Mouse (Mus musculus): ENCODE results near the gene Eif4a2. TPM values are rescaled to one million over a fixed set of nuclear protein-coding genes. Genes with fewer than 3 reads are reported as not detected.

Gene Eif4a2
- total RNA-seq, 2 experiments from 2014 or later: 206 to 231 TPM

DNA sequence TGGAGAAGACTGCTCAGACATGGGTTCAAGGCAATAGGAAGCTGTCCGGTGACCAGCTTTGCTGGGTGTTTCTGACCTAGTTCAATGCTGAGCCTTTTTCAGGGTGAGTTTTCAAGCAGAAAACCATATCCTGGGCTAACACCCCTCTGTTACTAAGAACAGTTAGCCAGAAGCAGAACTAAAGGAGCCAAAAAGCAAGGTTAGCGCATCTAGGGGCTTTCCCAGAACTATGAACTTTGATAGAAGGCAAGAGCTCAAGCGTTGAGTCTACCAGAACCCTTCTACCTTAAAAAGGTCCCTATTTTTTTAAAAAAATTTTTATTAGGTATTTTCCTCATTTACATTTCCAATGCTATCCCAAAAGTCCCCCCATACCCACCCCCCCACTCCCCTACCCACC, 33.7 kb downstream of the Eif4a2 start:
- no peak for DNase-seq

- no peak for DNase-seq
These were observed 37.1 kb downstream of the Eif4a2 start for GRCm38 (mm10) chr16:23144326-23144725.

DNA sequence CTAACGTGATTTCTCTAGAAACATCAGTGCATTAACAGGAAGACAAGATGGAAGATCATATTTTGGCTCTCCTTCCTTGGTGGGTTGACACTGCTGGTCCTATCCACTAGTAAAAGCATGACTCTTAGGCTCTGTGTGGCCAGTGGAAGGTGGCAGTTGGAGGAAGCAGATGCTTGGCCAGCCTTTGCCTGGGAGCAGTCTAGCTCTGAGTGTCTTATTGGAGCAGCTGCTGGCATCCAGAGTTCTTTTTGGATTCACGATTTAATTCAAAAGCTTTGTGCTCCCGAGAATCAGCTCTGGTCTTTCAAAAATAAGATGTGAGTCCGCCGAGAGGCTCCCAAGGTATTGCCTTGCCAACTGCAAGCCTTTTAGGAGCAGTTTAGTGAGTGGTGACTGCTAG, 38.0 kb downstream of the Eif4a2 start:
- DNase-seq: no peak

- DNase-seq: no peak
These were observed 39.0 kb downstream of the Eif4a2 start, which contains the start of gene Adipoq for GRCm38 (mm10) chr16:23146280-23146679. Adipoq (plus strand) TSS chr16:23146536.

DNA sequence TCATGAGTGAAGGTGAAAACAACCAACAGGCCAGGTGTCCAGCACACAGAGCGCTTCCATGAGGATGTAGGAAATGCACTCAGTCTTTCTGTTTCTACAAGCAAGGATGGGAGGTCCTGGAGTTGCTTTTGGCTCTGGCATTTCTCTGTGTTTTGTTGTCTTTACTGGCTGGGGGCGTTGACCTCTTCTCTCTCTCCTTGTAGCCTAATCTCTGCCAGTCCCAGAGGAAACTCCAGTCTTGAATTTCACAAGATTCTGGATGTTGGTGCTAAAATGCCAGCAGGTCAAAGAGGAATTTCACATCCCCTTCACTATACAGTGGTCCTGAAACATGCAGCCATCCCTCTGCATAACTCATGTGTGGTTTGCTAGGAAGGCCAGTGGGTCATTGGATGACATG, 41.7 kb downstream of the Eif4a2 start:
- DNase-seq: no peak

- DNase-seq: no peak
These were observed 42.2 kb downstream of the Eif4a2 start for GRCm38 (mm10) chr16:23149396-23149795.

GRCm38 (mm10) chr16:23151423-23151822, 44.2 kb downstream of the Eif4a2 start:
- peak; percentile 49 for DNase-seq

DNA sequence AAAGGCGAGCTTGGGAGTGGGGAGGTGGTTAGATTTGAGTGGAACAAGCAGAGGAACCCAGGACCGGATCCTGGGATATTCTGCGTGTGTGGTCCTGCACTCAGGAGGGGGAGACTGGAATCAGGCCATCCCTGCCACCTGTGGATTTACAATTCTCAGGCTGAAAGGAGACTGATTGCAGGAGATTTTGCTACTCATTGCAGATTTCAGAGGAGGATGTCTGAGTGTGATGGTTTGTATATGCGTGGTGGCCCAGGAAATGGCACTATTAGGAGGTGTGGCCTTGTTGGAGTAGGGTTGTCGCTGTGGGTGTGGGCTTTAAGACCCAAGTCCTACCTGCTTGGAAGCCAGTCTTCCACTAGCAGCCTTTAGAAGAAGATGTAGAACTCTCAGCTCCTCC, 47.0 kb downstream of the Eif4a2 start:
- no peak for DNase-seq

DNA sequence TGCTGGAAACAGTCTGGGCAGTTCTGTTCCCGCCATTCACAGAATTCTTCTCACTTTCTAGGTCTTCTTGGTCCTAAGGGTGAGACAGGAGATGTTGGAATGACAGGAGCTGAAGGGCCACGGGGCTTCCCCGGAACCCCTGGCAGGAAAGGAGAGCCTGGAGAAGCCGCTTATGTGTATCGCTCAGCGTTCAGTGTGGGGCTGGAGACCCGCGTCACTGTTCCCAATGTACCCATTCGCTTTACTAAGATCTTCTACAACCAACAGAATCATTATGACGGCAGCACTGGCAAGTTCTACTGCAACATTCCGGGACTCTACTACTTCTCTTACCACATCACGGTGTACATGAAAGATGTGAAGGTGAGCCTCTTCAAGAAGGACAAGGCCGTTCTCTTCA, 49.8 kb downstream of the Eif4a2 start:
- no peak for DNase-seq

- DNase-seq: no peak
These were observed 51.0 kb downstream of the Eif4a2 start for GRCm38 (mm10) chr16:23158292-23158691.

DNA sequence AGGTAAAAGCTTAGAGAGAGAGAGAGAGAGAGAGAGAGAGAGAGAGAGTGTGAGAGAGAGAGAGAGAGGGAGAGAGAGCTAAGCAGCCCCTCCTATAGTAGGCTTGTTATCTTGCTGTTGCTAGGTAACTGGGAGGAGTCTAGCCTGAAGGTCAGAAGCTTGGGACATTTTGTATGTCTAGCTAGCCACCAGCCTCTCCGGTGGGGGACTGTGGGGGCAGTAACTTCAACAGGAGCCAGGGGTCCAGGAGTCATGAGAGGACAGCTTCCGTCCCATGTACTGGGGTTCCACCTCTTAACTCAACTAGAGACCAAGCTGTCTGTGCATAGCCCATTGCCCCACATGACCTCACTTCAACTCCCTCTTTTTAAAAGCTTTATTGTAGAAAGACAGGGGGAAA, 51.7 kb downstream of the Eif4a2 start:
- DNase-seq: no peak

GRCm38 (mm10) chr16:23159749-23160148, 52.5 kb downstream of the Eif4a2 start:
- DNase-seq: no peak

DNA sequence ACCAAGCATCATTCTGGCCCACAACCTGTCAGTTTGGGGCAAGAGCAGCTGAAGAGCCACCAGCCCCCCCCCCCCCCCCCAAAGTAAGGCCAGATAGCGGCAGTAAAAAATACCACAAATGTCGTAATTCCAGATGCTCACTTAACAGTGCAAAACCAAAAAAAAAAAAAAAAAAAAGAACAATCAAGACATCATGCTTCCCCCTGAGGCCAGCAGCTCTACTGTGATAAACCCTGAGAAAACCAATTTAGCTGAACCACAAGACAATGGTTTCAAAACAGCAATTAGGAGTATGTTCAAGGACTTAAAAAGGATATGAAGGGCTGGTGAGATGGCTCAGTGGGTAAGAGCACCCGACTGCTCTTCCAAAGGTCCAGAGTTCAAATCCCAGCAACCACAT, 54.9 kb downstream of the Eif4a2 start:
- no peak for DNase-seq

Small RNAs within 50 kb of the gene (microRNA-seq; reads per million reads assigned to microRNA genes)
- gene Gm49346: 0.69 to 1.0 reads per million in 2 experiments

Other genes with a start within 250 kb of the Eif4a2 start
- gene Tbccd1, start 249.8 kb upstream of the Eif4a2 start, total RNA-seq (2021): 10 to 100 TPM in 1 of 2 experiments, 1 to 10 TPM in 1; 9.9 to 11.7 TPM
- gene Dnajb11, start 249.6 kb upstream of the Eif4a2 start, total RNA-seq (2021): 10 to 100 TPM; 68.4 to 69.1 TPM
- gene Ahsg, start 216.2 kb upstream of the Eif4a2 start, total RNA-seq (2021): 1 to 10 TPM; 8.6 to 9.8 TPM
- not detected for gene Fetub, start 189.1 kb upstream of the Eif4a2 start, total RNA-seq (2021)
- not detected for gene Hrg, start 156.4 kb upstream of the Eif4a2 start, total RNA-seq (2021)
- gene Kng2, start 78.0 kb upstream of the Eif4a2 start, total RNA-seq (2021): not detected
- gene Kng1, start 49.6 kb upstream of the Eif4a2 start, total RNA-seq (2021): under 1 TPM; 0.18 to 0.45 TPM
- gene Rfc4, start 20.3 kb downstream of the Eif4a2 start, total RNA-seq (2021): 10 to 100 TPM; 34.9 to 37.4 TPM
- gene Adipoq, start 39.1 kb downstream of the Eif4a2 start, total RNA-seq (2021): 1 to 10 TPM; 4.9 to 6.2 TPM
- gene St6gal1, start 117.3 kb downstream of the Eif4a2 start, total RNA-seq (2021): 10 to 100 TPM; 19.8 to 20.3 TPM